In genomic region chr2:74912031-74912430, GRCm38 (mm10) we compare ENCODE assay signal across 36 mouse cellular contexts.
"Had no signal": no experiment of that assay in that cellular context is flagged by ENCODE, and none has a peak within 500 bp of the region (broad histone marks: within the 10 kb centered on the region; RNA-seq: fewer than 3 reads in every experiment).

No protein-coding gene starts in this region.

- H3K27ac ChIP-seq: heart, adult 2 months; heart, embryonic 10.5 days; heart, embryonic 13.5 days; heart, embryonic 15.5 days; hindbrain, embryonic 10.5 days; hindbrain, embryonic 12.5 days; hindbrain, embryonic 13.5 days; hindbrain, embryonic 14.5 days; hindbrain, embryonic 15.5 days; hindbrain, postnatal 0 days; intestine, embryonic 15.5 days; kidney, embryonic 15.5 days; kidney, postnatal 0 days; layer of hippocampus, adult 2 months had no signal

- H3K9me3 ChIP-seq: heart, embryonic 10.5 days; heart, embryonic 12.5 days; heart, embryonic 13.5 days; heart, embryonic 15.5 days; hindbrain, embryonic 10.5 days; hindbrain, embryonic 12.5 days; hindbrain, embryonic 13.5 days; hindbrain, embryonic 15.5 days; intestine, embryonic 15.5 days; kidney, embryonic 15.5 days had no signal

- DNase-seq: heart, adult 18-20 months; heart, adult 2 months; heart, postnatal 10 days; heart, postnatal 14 days; heart, postnatal 36 days; heart, postnatal 4 days; kidney, adult 11 months; kidney, adult 18-20 months; kidney, adult 2 months; kidney, adult 8-10 months; kidney, adult 9 months; kidney, postnatal 10 days; kidney, postnatal 14 days; kidney, postnatal 25 days; kidney, postnatal 36 days; kidney, postnatal 4 days; layer of hippocampus, adult 9-11 months; layer of hippocampus, postnatal 36 days had no signal

- H3K36me3 ChIP-seq: heart, embryonic 10.5 days; heart, embryonic 12.5 days; heart, embryonic 13.5 days; heart, embryonic 15.5 days; hindbrain, embryonic 10.5 days; hindbrain, embryonic 12.5 days; hindbrain, embryonic 13.5 days; hindbrain, embryonic 15.5 days; intestine, embryonic 15.5 days; kidney, embryonic 15.5 days had no signal

- ATAC-seq: hindbrain, embryonic 16.5 days; hindbrain, postnatal 0 days; inflammation-experienced regulatory T-cells, adult 6 months; intestine, embryonic 15.5 days; intestine, postnatal 0 days had no signal

- H3K9ac ChIP-seq: heart, embryonic 12.5 days; heart, embryonic 13.5 days; heart, embryonic 15.5 days; hindbrain, embryonic 12.5 days; hindbrain, embryonic 13.5 days; hindbrain, embryonic 14.5 days; hindbrain, embryonic 15.5 days; intestine, embryonic 15.5 days; kidney, embryonic 15.5 days had no signal

- H3K27me3 ChIP-seq: heart, embryonic 13.5 days; heart, embryonic 15.5 days; hindbrain, embryonic 12.5 days; hindbrain, embryonic 13.5 days; hindbrain, embryonic 15.5 days; intestine, embryonic 15.5 days; kidney, embryonic 15.5 days had no signal

- H3K4me2 ChIP-seq: heart, embryonic 11.5 days; heart, embryonic 12.5 days; heart, embryonic 13.5 days; heart, embryonic 15.5 days; hindbrain, embryonic 12.5 days; hindbrain, embryonic 13.5 days; hindbrain, embryonic 14.5 days; hindbrain, embryonic 15.5 days; intestine, embryonic 15.5 days; kidney, embryonic 15.5 days had no signal

- H3K4me3 ChIP-seq: heart, adult 2 months; heart, embryonic 10.5 days; heart, embryonic 12.5 days; heart, embryonic 13.5 days; heart, embryonic 15.5 days; hindbrain, embryonic 10.5 days; hindbrain, embryonic 12.5 days; hindbrain, embryonic 13.5 days; hindbrain, embryonic 15.5 days; intestine, embryonic 15.5 days; kidney, embryonic 15.5 days; layer of hippocampus, adult 2 months had no signal

- H3K4me1 ChIP-seq: heart, embryonic 10.5 days; heart, embryonic 12.5 days; hindbrain, embryonic 10.5 days; hindbrain, embryonic 12.5 days had no signal
